Mouse (Mus musculus): ENCODE data around the gene Fcna. TPM values are rescaled to one million over a fixed set of nuclear protein-coding genes. Genes with fewer than 3 reads are reported as not detected.

The Fcna gene
- 16.4 TPM for polyA plus RNA-seq (2017; shearing (Covaris generic))

DNA sequence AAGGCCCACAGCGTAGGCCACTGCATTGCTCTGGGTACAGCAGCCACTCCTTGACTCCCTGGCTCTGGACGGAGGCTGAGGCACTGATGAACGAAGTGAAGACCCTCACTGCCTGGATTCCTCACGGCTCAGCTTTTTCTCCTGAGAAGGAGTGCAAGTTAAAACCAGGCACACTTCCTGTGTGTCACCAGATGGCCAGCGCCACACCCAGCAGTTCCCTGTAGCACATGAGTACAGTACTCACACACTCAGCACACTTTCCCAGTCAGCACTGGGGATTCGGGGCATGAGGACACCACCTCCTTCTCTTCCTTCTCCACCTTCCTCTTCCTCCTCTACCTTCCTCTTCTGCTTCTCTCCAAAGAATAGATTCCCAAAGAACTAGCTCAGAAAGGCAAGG lies at the start of gene Fcna:
Gene Fcna, minus strand, starts transcription at position 220 of the 400 bp plus-strand sequence.

DNA sequence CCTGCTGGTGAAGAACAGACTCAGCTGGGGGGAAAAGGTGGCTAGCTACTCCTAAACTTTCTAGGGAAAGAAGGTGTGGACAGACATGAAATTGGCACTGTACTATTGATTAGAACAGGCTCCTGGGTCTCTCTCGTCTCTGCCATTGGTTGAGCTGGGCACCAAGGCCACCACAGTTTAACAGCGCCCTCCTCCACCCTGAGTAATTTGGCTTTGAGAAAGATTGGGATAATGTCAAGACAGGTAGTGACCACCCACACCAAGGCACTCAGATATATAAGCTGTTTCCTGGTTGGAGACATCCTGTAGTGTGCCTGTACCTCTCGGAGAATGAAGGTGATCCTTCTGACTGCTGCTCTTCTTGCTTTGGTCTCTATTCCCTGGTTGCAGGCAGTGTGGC lies 48.7 kb upstream of the Fcna start, which contains the start of gene Lcn6:
Gene Lcn6, plus strand, starts transcription at position 301 of the 400 bp plus-strand sequence.

DNA sequence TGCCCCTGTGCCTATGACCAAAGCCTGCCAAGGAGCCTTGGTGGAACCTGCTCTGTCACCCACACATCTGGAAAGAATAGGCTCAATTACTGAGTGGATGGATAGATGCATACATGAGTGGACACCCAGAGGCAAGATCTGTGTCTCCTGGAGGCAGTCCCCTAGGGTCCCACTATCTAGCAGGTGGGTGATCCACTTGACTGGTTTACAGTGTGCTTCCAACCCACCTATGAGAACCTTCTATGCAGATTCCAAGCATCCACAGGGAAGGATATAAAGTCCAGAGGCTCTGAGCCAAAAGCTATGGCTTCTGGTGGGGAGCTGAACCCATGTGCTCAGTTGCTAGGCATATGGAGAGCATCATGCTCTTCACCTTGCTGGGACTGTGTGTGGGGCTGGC lies 29.8 kb upstream of the Fcna start, which contains the start of gene Lcn5:
Gene Lcn5, plus strand, starts transcription at position 301 of the 400 bp plus-strand sequence.

DNA sequence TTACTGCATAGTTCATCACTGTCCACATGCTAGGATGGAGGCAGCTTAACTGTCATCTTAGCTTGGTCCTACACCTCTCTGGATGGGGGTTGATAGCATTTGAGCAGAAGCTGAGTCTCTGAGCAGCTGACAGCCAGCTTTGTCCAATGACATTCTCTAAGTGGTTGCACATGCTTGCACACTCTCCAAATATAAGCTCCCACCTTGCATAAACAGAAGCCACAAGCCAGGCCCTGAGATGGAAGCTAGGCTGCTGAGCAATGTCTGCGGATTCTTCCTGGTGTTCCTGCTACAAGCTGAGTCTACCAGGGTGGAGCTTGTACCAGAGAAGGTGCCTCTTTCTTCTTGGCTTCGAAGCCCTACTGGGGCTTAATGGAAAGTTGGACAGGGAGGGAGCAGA lies 25.1 kb upstream of the Fcna start, which contains the start of gene Lcn8:
Gene Lcn8, plus strand, starts transcription at position 219 of the 400 bp plus-strand sequence.

DNA sequence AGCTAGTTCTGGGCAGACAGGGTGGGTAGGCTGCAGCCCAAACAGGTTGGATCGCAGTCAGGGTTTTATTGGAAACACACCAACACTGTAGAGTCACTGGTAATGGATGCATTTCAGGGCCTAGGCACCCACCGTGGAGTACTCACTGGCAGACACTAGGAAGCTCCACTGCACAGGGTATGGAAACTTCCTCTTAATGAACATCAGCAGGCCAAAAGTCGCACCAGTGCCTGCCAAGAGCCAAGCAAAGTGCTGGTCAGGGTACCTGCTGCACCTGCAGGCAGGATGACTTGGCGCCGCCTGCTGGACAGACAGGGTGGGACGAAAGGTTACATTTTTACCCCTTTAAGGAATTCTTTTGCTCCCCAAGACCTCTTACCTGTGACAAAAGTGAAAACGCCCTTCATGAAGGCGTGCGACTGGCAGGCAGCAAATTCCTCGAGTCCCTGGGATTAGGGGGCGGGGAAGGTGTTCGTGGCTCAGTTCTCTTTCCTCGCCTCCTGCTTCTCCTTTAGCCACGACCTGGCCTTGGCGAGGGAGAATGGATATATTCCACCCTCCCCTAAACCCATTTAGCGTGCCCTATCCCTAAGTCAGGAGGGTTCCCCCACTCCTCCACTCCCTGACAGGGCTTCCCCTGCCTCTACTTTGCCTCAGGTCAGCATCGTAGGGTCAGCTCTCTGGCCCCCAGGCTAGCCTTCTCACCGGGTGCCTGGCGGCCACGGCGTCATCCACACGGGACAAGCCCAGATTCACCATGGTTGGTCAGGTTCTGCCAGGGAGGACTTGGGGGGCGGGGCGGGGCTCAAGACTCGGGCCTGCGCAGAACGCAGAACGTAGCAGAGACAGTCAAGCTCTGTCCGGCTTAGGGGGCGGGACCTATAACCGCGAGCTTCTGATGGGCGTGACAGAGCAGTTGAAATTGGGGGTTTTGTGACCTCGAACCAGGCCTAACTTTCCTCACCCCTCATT lies 6.3 kb downstream of the Fcna start, which contains the start of gene Tmem141:
Gene Tmem141, minus strand, starts transcription at position 777 of the 972 bp plus-strand sequence.

DNA sequence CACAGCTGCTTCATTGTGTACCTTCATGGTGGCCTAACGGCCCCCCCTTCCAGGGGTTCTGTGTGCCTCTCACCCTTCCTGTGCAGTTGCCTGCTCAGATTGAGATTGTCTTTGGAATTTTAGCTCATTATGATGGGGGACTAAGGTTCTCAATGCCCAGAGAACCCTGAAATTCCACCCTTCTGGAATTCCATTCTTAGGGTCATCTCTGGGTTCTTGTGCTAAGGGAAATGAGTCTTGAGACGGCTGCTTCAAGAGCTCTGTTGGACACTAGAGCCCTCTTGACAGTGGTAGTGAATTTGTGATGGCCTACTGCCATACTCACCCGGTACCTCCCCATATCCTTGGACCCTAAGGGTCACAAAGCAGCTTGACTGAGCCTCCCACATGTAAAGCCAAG lies 10.3 kb downstream of the Fcna start, which contains the start of gene Ccdc183:
Gene Ccdc183, minus strand, starts transcription at position 101 of the 400 bp plus-strand sequence.

DNA sequence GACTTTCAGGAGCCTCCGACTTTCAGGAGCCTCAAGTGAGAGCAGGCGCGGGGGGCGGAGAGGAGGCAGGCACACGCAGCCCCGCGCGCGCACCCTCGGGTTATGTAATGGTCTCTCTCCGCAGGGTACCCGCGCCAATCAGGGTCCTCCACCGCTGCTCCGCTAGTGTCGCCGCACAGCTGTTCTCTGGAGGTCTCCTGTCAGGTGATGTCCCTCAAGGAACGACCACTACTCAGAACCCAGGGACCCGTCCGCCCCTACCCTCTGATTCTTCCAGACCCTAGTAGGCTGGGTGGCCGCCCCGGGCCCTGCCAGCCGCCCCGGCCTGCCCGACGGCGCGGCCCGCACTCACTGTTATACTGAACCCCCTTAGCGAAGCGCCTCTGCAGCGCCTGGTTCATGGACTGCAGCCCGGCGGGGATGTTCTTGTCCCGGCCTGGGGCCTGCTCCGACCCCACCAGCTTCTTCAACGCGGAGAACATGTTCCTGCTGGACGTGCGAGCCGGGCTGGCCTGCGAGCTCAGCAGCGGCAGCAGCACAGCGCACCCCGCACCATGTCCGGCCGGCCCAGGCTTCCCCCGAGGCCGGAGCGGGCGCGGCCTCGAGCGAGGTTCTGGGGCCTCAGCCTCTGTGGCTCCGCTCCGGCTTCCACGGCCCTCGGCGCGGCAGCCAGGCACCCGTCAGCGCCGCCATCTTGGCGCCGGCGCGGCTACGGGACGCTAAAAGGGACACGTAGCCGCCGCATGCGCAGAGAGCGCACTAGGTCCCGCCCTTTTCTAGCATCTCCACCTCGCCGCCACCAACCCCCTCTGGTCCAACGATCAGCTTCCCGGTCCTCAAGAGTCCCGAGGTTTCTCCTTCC lies 19.8 kb downstream of the Fcna start, which contains the start of gene Rabl6:
Gene Rabl6, minus strand, starts transcription at position 761 of the 862 bp plus-strand sequence.

DNA sequence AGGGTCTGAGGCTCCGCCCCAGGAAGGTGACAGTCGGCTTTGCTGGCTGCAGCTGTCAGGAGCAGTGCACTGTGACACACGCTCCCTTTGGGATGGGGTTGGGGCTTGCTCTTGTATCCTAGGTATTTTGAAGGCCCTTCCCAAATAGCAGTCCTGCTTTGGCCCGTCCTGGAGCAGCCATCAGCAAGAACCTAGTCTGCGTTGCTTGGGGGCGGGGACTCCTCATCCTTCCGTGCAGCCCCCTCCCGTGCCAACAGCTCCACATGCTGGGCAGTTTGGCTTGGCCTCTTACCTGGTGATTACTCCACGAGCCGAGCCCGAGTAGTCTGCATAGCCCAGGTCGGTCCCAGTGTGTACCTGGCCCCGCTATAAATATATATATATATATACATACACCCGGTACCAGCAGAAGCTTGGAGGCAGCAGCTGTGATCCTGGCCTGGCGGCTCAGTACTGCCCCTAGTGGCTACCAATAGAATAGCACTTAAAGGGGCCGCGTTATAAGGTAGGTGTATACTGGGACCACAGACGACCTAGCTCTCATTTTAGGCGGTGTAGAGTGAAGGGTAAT lies 46.5 kb downstream of the Fcna start, which contains the start of gene Ajm1:
Gene Ajm1, minus strand, starts transcription at position 464 of the 571 bp plus-strand sequence.

Other genes starting within 250 kb of the Fcna start
- not detected for gene Entpd2, start 232.2 kb downstream of the Fcna start, polyA plus RNA-seq (2017; shearing (Covaris generic))
- gene Npdc1, start 228.7 kb downstream of the Fcna start, polyA plus RNA-seq (2017; shearing (Covaris generic)), result 3.4 TPM
- gene Fut7, start 204.8 kb downstream of the Fcna start, polyA plus RNA-seq (2017; shearing (Covaris generic)), result 10.9 TPM
- gene Abca2, start 199.3 kb downstream of the Fcna start, polyA plus RNA-seq (2017; shearing (Covaris generic)), result 30.7 TPM
- gene Clic3, start 171.2 kb downstream of the Fcna start, polyA plus RNA-seq (2017; shearing (Covaris generic)), result 3.9 TPM
- gene Paxx, start 166.9 kb downstream of the Fcna start, polyA plus RNA-seq (2017; shearing (Covaris generic)), result 100 TPM
- not detected for gene Ptgds, start 158.0 kb downstream of the Fcna start, polyA plus RNA-seq (2017; shearing (Covaris generic))
- gene Lcn12, start 134.1 kb downstream of the Fcna start, polyA plus RNA-seq (2017; shearing (Covaris generic)), result not detected
- gene Fbxw5, start 127.3 kb downstream of the Fcna start, polyA plus RNA-seq (2017; shearing (Covaris generic)), result 130 TPM
- 10.9 TPM for gene C8g, start 126.3 kb downstream of the Fcna start, polyA plus RNA-seq (2017; shearing (Covaris generic))
- 124 TPM for gene Traf2, start 81.1 kb downstream of the Fcna start, polyA plus RNA-seq (2017; shearing (Covaris generic))
- gene Edf1, start 70.2 kb downstream of the Fcna start, polyA plus RNA-seq (2017; shearing (Covaris generic)), result 318 TPM
- gene Mamdc4, start 53.2 kb downstream of the Fcna start, polyA plus RNA-seq (2017; shearing (Covaris generic)), result 0.45 TPM
- gene Phpt1, start 52.8 kb downstream of the Fcna start, polyA plus RNA-seq (2017; shearing (Covaris generic)), result 73.4 TPM
- gene Ajm1, start 46.3 kb downstream of the Fcna start, polyA plus RNA-seq (2017; shearing (Covaris generic)), result not detected
- gene Rabl6, start 19.5 kb downstream of the Fcna start, polyA plus RNA-seq (2017; shearing (Covaris generic)), result 17.8 TPM
- not detected for gene Ccdc183, start 10.4 kb downstream of the Fcna start, polyA plus RNA-seq (2017; shearing (Covaris generic))
- gene Tmem141, start 6.0 kb downstream of the Fcna start, polyA plus RNA-seq (2017; shearing (Covaris generic)), result 1.0 TPM
- not detected for gene Lcn8, start 25.1 kb upstream of the Fcna start, polyA plus RNA-seq (2017; shearing (Covaris generic))
- gene Lcn5, start 29.9 kb upstream of the Fcna start, polyA plus RNA-seq (2017; shearing (Covaris generic)), result not detected
- not detected for gene Lcn6, start 48.8 kb upstream of the Fcna start, polyA plus RNA-seq (2017; shearing (Covaris generic))
- 0.62 TPM for gene Lcn10, start 54.7 kb upstream of the Fcna start, polyA plus RNA-seq (2017; shearing (Covaris generic))
- not detected for gene Obp2a, start 72.0 kb upstream of the Fcna start, polyA plus RNA-seq (2017; shearing (Covaris generic))
- 179 TPM for gene Bmyc, start 78.7 kb upstream of the Fcna start, polyA plus RNA-seq (2017; shearing (Covaris generic))
- not detected for gene Obp2b, start 109.0 kb upstream of the Fcna start, polyA plus RNA-seq (2017; shearing (Covaris generic))
- not detected for gene Lcn3, start 137.5 kb upstream of the Fcna start, polyA plus RNA-seq (2017; shearing (Covaris generic))
- not detected for gene Lcn11, start 149.0 kb upstream of the Fcna start, polyA plus RNA-seq (2017; shearing (Covaris generic))
- not detected for gene Gm13539, start 154.2 kb upstream of the Fcna start, polyA plus RNA-seq (2017; shearing (Covaris generic))
- gene Glt6d1, start 187.8 kb upstream of the Fcna start, polyA plus RNA-seq (2017; shearing (Covaris generic)), result not detected
- gene Lcn9, start 195.1 kb upstream of the Fcna start, polyA plus RNA-seq (2017; shearing (Covaris generic)), result not detected
- 0.52 TPM for gene Sohlh1, start 219.2 kb upstream of the Fcna start, polyA plus RNA-seq (2017; shearing (Covaris generic))
- 0.72 TPM for gene Kcnt1, start 235.7 kb upstream of the Fcna start, polyA plus RNA-seq (2017; shearing (Covaris generic))

All from inflammation-experienced regulatory T-cells, adult 16 weeks (primary cell).